Mouse (Mus musculus): ENCODE measurements at regions not wholly inside any gene's neighbourhood (a gene's known extent, or its start where the extent isn't known, plus 50 kb on each side); places are given as distances from the start of the nearest gene placed in this dataset.
"Not testable (repeated sequence)": the region's sequence is repeated elsewhere in the genome, so short reads cannot be mapped to it uniquely, and the experiment has no call there.

DNA sequence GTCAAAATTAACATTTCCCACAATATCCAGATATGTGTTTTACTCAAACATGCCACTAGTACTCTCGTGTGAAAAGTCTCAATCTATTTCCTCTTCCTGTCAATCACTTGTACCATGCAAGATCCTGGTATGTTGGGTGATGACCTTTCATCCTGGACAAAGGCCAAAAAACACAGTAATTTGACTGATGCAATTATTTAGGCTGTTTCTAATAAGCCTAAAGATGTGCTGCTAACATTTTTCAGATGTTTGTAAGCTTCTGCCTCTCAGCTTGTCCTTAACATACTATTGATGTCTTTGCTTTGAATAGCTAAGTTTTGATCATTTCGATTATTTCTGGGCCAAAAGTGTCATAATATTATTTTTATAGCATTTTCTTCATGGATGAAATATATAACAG is 418.4 kb upstream of the Arrdc4 start:
- DNase-seq: no peak

- DNase-seq: no peak
Observed at GRCm38 (mm10) chr7:69161916-69162315, 412.9 kb upstream of the Arrdc4 start.

DNA sequence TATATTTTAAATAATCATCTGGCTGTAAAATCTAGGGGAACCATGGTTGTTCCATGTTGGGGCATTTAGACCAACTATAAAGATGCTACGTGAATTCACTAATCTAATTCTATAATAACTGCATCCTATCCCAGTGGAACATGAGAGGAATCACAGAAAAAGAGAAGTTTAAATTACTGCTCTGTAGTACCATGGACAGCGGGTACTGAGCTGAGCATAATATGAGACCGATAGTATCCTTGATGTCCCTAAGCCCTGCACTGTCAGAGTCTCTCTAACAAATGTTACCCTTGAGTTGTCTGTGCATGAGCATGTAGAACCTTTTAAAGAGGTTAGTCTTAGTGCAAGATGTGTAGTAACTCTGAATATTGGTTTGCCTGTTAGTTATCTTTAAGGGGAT is 393.3 kb upstream of the Arrdc4 start:
- no peak for DNase-seq

GRCm38 (mm10) chr7:69133441-69133840 is 384.4 kb upstream of the Arrdc4 start:
- no peak for DNase-seq

DNA sequence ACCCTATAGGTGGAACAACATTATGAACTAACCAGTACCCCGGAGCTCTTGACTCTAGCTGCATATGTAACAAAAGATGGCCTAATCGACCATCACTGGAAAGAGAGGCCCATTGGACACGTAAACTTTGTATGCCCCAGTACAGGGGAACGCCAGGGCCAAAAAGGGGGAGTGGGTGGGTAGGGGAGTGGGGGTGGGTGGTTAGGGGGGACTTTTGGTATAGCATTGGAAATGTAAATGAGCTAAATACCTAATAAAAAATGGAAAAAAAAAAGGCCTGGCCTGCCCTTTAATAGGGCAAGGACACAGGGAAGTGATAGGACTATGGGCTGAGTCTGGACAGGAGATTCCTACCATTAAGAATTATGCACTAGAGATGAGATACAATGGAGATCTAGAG is 352.7 kb upstream of the Arrdc4 start:
- not testable (repeated sequence) for DNase-seq

GRCm38 (mm10) chr7:69097587-69098095 is 348.6 kb upstream of the Arrdc4 start:
- DNase-seq: no peak

GRCm38 (mm10) chr7:69074780-69075179 is 325.7 kb upstream of the Arrdc4 start:
- DNase-seq: no peak

DNA sequence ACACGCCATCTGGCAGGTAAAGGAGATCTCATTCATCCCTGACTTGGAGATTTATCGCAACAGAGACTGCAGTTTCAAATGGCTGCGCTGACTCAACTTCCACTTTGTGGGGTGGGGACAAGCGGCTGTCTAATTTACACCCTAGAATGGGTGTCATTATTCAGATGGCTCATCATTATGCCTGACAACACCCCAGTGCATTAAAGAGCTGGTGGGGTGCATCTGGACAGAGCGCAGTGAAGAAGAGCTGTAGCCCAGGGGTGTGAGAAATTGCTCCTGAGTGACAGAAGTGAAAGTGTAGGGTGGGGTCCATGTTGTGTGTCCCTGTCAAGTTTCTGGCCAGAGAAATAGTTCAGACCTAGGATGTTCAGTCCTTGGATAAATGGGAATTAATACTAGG is 314.0 kb upstream of the Arrdc4 start:
- DNase-seq: no peak

DNA sequence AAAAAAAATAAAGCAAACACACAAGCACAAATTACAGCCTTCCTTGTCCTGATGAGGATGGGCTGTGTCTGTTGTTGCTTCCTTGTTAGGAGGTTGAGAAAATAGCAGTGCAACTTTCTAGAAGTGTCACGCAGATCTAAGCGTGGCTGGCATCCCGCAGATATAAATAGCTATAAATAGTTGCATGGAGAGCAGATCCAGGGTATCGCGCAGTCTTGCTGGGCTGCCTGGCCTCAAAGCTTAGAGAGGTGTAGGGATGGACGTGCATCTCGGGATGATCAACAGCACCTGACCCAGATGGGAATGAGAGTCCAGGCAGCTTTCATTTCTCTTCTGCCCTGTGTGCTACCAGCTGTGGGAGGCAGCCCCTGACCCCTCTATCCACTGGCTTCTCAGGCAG is 313.5 kb upstream of the Arrdc4 start:
- DNase-seq: no peak

DNA sequence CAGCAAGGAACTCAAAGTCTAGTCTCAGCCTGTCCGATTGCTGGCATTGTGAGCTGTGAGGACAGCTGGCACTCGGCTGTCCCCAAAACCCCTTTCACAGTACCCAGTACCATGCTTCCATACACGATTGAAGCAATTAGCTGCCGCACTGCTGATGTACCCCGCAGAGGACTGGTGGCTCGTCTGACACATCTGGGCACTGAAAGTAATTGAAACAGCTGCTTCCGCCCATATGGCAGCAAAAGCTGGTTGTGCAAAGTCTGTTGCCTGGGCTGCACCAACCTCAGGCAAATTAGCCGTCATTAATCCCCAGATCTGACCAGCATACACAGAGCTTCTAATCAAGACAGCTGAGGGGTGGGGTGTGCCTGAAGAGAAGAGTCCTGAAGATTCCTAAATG is 313.1 kb upstream of the Arrdc4 start:
- no peak for DNase-seq

- no peak for DNase-seq
Observed at GRCm38 (mm10) chr7:69061242-69061641, 312.2 kb upstream of the Arrdc4 start.

GRCm38 (mm10) chr7:69016575-69016974 is 267.5 kb upstream of the Arrdc4 start:
- DNase-seq: no peak

- DNase-seq: no peak
Observed at GRCm38 (mm10) chr7:69015047-69015446, 266.0 kb upstream of the Arrdc4 start.

DNA sequence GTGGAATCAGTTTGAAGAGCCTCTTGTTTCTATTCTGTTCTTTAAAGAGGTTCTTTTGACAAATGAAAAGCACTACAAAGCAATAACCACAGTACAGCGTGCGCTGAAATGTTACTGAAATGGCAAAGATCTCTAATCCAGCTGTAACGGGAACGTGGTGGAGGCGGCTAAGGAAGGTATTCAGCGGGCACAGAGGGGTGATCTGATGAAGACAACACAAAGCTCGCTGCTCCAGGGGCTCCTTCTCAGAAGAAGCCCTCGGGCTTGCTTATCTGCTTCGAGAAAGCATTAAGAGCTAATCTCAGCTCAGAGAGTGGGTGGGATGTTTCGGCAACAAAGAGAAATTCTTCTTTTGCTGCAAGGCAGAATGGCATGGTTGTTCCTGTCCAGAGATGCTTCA is 258.2 kb upstream of the Arrdc4 start:
- DNase-seq: no peak

DNA sequence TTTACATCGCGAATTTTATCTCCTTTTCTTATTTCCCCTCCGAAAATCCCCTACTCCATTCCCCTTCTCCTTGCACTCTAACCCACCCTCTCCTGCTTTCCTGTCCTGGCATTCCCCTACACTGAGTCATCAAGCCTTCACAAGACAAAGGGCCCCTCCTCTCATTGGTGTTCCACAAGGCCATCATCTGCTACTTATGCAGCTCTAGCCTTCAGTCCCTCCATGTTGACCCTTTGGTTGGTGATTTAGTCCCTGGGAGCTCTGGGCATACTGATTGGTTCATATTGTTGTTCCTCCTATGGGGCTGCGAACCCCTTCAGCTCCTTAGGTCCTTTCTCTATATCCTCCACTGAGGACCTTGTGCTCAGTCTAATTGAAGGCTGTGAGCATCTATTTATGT is 239.0 kb upstream of the Arrdc4 start:
- DNase-seq: no peak

DNA sequence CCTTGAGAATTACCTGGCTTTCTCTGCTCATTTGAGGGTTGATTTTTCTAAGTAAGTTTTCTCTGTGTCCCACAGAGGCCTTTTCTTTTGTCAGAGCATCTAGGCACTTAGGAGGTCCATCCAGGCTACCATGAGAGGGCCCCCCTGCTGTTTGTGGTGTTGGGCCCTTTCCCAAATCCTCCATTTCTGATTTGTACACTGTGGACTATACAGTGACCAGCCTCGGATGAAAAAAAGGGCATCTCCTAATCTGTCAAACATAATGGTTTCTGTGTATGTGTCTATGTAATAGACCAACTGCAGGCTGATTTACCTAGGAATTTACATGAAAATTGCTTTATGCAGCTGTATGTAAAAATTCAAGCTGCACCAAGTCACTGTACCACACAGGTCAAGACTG is 234.9 kb upstream of the Arrdc4 start:
- no peak for DNase-seq

DNA sequence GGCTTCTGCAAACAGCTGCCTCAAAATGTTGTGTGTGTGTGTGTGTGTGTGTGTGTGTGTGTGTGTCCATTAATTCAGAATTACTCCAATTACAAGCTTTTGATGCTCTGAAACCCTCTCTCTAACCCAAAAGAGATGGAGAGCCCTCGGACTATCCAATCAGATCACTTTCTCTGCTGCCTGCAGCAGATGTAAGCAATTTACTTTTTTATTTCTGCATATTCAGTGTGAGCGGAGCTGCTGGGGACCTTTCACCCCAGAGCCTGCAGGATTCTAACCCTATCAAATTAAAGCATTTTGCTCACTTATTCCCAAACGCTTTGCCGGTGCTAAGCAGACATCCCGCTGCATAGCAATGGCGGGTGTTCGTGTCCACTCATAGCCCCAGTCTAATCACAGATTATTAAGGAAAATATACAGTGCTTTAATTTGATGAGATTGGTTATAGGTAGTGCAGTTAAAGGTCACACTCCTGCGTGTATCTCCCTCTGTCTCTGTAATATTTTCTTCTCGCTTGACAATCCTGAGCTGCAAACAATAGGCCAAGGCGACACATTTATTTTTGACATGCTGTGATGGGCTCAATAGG is 234.0 kb upstream of the Arrdc4 start:
- DNase-seq: no peak

DNA sequence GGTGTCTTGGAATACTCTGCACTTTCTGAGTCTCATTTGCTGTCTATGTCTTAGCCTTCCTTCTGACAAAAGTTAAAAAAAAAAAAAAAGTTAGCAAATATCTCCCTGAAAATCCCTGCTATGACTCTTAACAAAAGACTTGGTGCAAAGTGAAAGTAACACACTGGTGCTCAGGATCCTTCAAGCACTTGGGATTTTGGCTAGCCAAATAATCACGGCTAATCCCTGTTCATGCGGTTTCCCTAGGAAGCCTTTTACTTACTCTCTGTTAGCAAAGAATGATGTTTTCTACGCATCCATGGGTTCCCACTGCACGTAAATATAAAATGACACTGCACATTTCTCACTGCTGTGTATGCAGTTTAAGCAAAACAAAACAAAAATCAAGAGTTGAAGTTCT is 229.5 kb upstream of the Arrdc4 start:
- DNase-seq: no peak

- no peak for DNase-seq
Observed at GRCm38 (mm10) chr7:68976813-68977752, 228.0 kb upstream of the Arrdc4 start.

- DNase-seq: no peak
Observed at GRCm38 (mm10) chr7:68975956-68976355, 226.9 kb upstream of the Arrdc4 start.

- no peak for DNase-seq
Observed at GRCm38 (mm10) chr7:68975580-68975894, 226.5 kb upstream of the Arrdc4 start.

GRCm38 (mm10) chr7:68974761-68975579 is 225.9 kb upstream of the Arrdc4 start:
- DNase-seq: no peak
